Mouse (Mus musculus): ENCODE data around the gene Arhgap32. TPM values are rescaled to one million over a fixed set of nuclear protein-coding genes. Genes with fewer than 3 reads are reported as not detected.

Gene Arhgap32
- polyA plus RNA-seq, 1 experiment: 22.3 TPM

Other genes with a start within 250 kb of the Arhgap32 start
- gene Barx2, start 202.7 kb upstream of the Arhgap32 start, polyA plus RNA-seq (2012; rRNA removed): 0.42 and 0.55 TPM in 2 replicates
- gene Kcnj5, start 228.2 kb downstream of the Arhgap32 start, polyA plus RNA-seq (2012; rRNA removed): 0.82 and 0.94 TPM in 2 replicates